Mouse (Mus musculus) megakaryocyte progenitor cell, adult 5-6 weeks (primary cell): ENCODE data around the gene Klk11. TPM values are rescaled to one million over a fixed set of nuclear protein-coding genes. Genes with fewer than 3 reads are reported as not detected.

Experiments used
- ATAC-seq: replicated peaks from 2 replicates; pipeline ENCODE4 v1.8.0; 2016; ENCODE audit warnings: mild to moderate bottlenecking, moderate TSS enrichment, inconsistent platforms; ENCODE audit not compliant: poor library complexity
- total RNA-seq, 2 experiments: library from RNA; stranded (forward) in 1 of 2; stranded (reverse) in 1 of 2; fragments of 157-497, 149-512 nt in 1 of 2; fragments of 200-1000 nt in 1 of 2; gene quantifications; 2 replicates each; pipeline versions ENCODE4 v1.2.3 to v1.2.4; 2015 to 2017

Klk11 gene
- total RNA-seq, 2 experiments from 2014 or later: not detected

GRCm38 (mm10) chr7:43791591-43791990 lies 17.2 kb downstream of the Klk11 start, which contains the start of gene Klk9:
TSS of gene Klk9 (plus strand) at chr7:43791891.
- no peak for ATAC-seq

GRCm38 (mm10) chr7:43796355-43796754 lies 22.0 kb downstream of the Klk11 start:
- no peak for ATAC-seq

- peak; percentile 52 for ATAC-seq
Measured at GRCm38 (mm10) chr7:43797333-43797769, 22.9 kb downstream of the Klk11 start, which contains the start of gene Klk8. TSS of gene Klk8 (plus strand) at chr7:43797577.

GRCm38 (mm10) chr7:43797844-43798462 lies 23.5 kb downstream of the Klk11 start:
- peak; percentile 69 for ATAC-seq

GRCm38 (mm10) chr7:43799876-43800275 lies 25.5 kb downstream of the Klk11 start:
- ATAC-seq: no peak

GRCm38 (mm10) chr7:43810994-43811393 lies 36.6 kb downstream of the Klk11 start, which contains the start of gene Klk7:
TSS of gene Klk7 (plus strand) at chr7:43811294.
- ATAC-seq: no peak

- ATAC-seq: no peak
Measured at GRCm38 (mm10) chr7:43815211-43815610, 40.8 kb downstream of the Klk11 start.

GRCm38 (mm10) chr7:43816746-43817145 lies 42.3 kb downstream of the Klk11 start:
- no peak for ATAC-seq

GRCm38 (mm10) chr7:43821581-43821980 lies 47.2 kb downstream of the Klk11 start:
- ATAC-seq: no peak

GRCm38 (mm10) chr7:43824199-43824598 lies 49.8 kb downstream of the Klk11 start, which contains the start of gene Klk6:
TSS of gene Klk6 (plus strand) at chr7:43824499.
- no peak for ATAC-seq

- no peak for ATAC-seq
Measured at GRCm38 (mm10) chr7:43826056-43826455, 51.7 kb downstream of the Klk11 start.

GRCm38 (mm10) chr7:43827706-43828105 lies 53.3 kb downstream of the Klk11 start:
- no peak for ATAC-seq

Other genes with a start within 250 kb of the Klk11 start
- gene Cd33, start 230.2 kb upstream of the Klk11 start, total RNA-seq (2015): 6.5 and 9.1 TPM in 2 replicates
- 4.2 and 4.9 TPM in 2 replicates for gene Cd33, start 230.2 kb upstream of the Klk11 start, total RNA-seq (2017)
- gene Zfp658, start 212.3 kb upstream of the Klk11 start, total RNA-seq (2015): 0.54 and 1.1 TPM in 2 replicates
- gene Zfp658, start 212.3 kb upstream of the Klk11 start, total RNA-seq (2017): 1.0 and 2.1 TPM in 2 replicates
- gene Zfp719, start 195.0 kb upstream of the Klk11 start, total RNA-seq (2015): 11.6 and 12.4 TPM in 2 replicates
- 6.8 and 7.3 TPM in 2 replicates for gene Zfp719, start 195.0 kb upstream of the Klk11 start, total RNA-seq (2017)
- 0.96 and 1.8 TPM in 2 replicates for gene Zfp819, start 167.4 kb upstream of the Klk11 start, total RNA-seq (2015)
- gene Zfp819, start 167.4 kb upstream of the Klk11 start, total RNA-seq (2017): 0.91 and 2.2 TPM in 2 replicates
- not detected in 2 replicates for gene Ceacam18, start 139.9 kb upstream of the Klk11 start, total RNA-seq (2015)
- not detected in 2 replicates for gene Ceacam18, start 139.9 kb upstream of the Klk11 start, total RNA-seq (2017)
- 7.2 and 13.1 TPM in 2 replicates for gene Siglece, start 114.4 kb upstream of the Klk11 start, total RNA-seq (2015)
- 7.2 and 8.9 TPM in 2 replicates for gene Siglece, start 114.4 kb upstream of the Klk11 start, total RNA-seq (2017)
- gene Ctu1, start 102.6 kb upstream of the Klk11 start, total RNA-seq (2015): 7.1 and 7.5 TPM in 2 replicates
- 5.4 and 6.1 TPM in 2 replicates for gene Ctu1, start 102.6 kb upstream of the Klk11 start, total RNA-seq (2017)
- gene Klk14, start 84.2 kb upstream of the Klk11 start, total RNA-seq (2015): not detected in 2 replicates
- gene Klk14, start 84.2 kb upstream of the Klk11 start, total RNA-seq (2017): not detected in 2 replicates
- not detected in 2 replicates for gene Klk13, start 62.0 kb upstream of the Klk11 start, total RNA-seq (2015)
- not detected in 2 replicates for gene Klk13, start 62.0 kb upstream of the Klk11 start, total RNA-seq (2017)
- gene Klk12, start 5.7 kb upstream of the Klk11 start, total RNA-seq (2015): not detected in 2 replicates
- gene Klk12, start 5.7 kb upstream of the Klk11 start, total RNA-seq (2017): not detected in 2 replicates
- gene Klk10, start 6.4 kb downstream of the Klk11 start, total RNA-seq (2015): not detected in 2 replicates
- not detected in 2 replicates for gene Klk10, start 6.4 kb downstream of the Klk11 start, total RNA-seq (2017)
- gene Klk9, start 17.3 kb downstream of the Klk11 start, total RNA-seq (2015): not detected in 2 replicates
- gene Klk9, start 17.3 kb downstream of the Klk11 start, total RNA-seq (2017): not detected in 2 replicates
- gene Klk8, start 23.0 kb downstream of the Klk11 start, total RNA-seq (2015): 20.1 and 26.6 TPM in 2 replicates
- 12.5 and 13.3 TPM in 2 replicates for gene Klk8, start 23.0 kb downstream of the Klk11 start, total RNA-seq (2017)
- gene Klk7, start 36.7 kb downstream of the Klk11 start, total RNA-seq (2015): not detected in 2 replicates
- not detected in 2 replicates for gene Klk7, start 36.7 kb downstream of the Klk11 start, total RNA-seq (2017)
- gene Klk6, start 49.9 kb downstream of the Klk11 start, total RNA-seq (2015): not detected in 2 replicates
- not detected in 2 replicates for gene Klk6, start 49.9 kb downstream of the Klk11 start, total RNA-seq (2017)
- not detected in 2 replicates for gene Klk5, start 67.4 kb downstream of the Klk11 start, total RNA-seq (2015)
- not detected in 2 replicates for gene Klk5, start 67.4 kb downstream of the Klk11 start, total RNA-seq (2017)
- gene Klk4, start 106.6 kb downstream of the Klk11 start, total RNA-seq (2015): not detected in 2 replicates
- not detected in 2 replicates for gene Klk4, start 106.6 kb downstream of the Klk11 start, total RNA-seq (2017)
- not detected in 2 replicates for gene Klk15, start 159.1 kb downstream of the Klk11 start, total RNA-seq (2015)
- gene Klk15, start 159.1 kb downstream of the Klk11 start, total RNA-seq (2017): not detected in 2 replicates
- not detected in 2 replicates for gene Klk1b8, start 176.1 kb downstream of the Klk11 start, total RNA-seq (2015)
- gene Klk1b8, start 176.1 kb downstream of the Klk11 start, total RNA-seq (2017): not detected in 2 replicates
- gene Klk1b1, start 192.1 kb downstream of the Klk11 start, total RNA-seq (2015): not detected in 2 replicates
- not detected in 2 replicates for gene Klk1b1, start 192.1 kb downstream of the Klk11 start, total RNA-seq (2017)
- gene Klk1b9, start 201.5 kb downstream of the Klk11 start, total RNA-seq (2015): not detected in 2 replicates
- gene Klk1b9, start 201.5 kb downstream of the Klk11 start, total RNA-seq (2017): not detected in 2 replicates
- not detected in 2 replicates for gene Klk1b11, start 221.3 kb downstream of the Klk11 start, total RNA-seq (2015)
- gene Klk1b11, start 221.3 kb downstream of the Klk11 start, total RNA-seq (2017): not detected in 2 replicates
- gene Klk1b26, start 237.6 kb downstream of the Klk11 start, total RNA-seq (2015): not detected in 2 replicates
- gene Klk1b26, start 237.6 kb downstream of the Klk11 start, total RNA-seq (2017): not detected in 2 replicates